Mouse (Mus musculus) heart, embryonic 14.5 days (tissue): ENCODE measurements at regions not wholly inside any gene's neighbourhood (a gene's known extent, or its start where the extent isn't known, plus 50 kb on each side); places are given as distances from the start of the nearest gene placed in this dataset.

ENCODE experiments used
- ATAC-seq: fragments of 200-750 bp; cut with Nextera tagmentation; 2 replicates; pipeline ENCODE4 v1.8.0; 2017; ENCODE audit warnings: low read depth, moderate TSS enrichment; ENCODE audit not compliant: insufficient number of reproducible peaks, insufficient read depth, low FRiP score
- H3K27ac ChIP-seq, 2 experiments: fragments of 200-500 bp in 1 of 2; fragments of 300-500 bp in 1 of 2; sonication (generic) in 1 of 2; replicated peaks in 1 of 2; 2 replicates each; pipeline ENCODE4 v1.5.1; 2012 to 2014; ENCODE audit warnings: low read depth in 2 of 2, low read length in 2 of 2, control low read depth in 1 of 2, mild to moderate bottlenecking in 1 of 2, mixed read lengths in 1 of 2; ENCODE audit not compliant: control insufficient read depth in 1 of 2, insufficient read depth in 1 of 2
- H3K27me3 ChIP-seq: fragments of 300-500 bp; sonication (generic); 2 replicates; pipeline ENCODE4 v1.6.1; 2014; ENCODE audit warnings: mild to moderate bottlenecking, low read length, control low read depth; ENCODE audit not compliant: control insufficient read depth, insufficient read depth
- H3K36me3 ChIP-seq: fragments of 300-500 bp; sonication (generic); 2 replicates; pipeline ENCODE4 v1.6.1; 2014; ENCODE audit warnings: mild to moderate bottlenecking, control low read depth, low read length, mixed read lengths; ENCODE audit not compliant: control insufficient read depth, insufficient read depth
- H3K4me1 ChIP-seq, 2 experiments: fragments of 200-500 bp in 1 of 2; fragments of 300-500 bp in 1 of 2; sonication (generic) in 1 of 2; 2 replicates each; pipeline ENCODE4 v1.6.1; 2012 to 2014; ENCODE audit warnings: low read length in 2 of 2, control low read depth in 1 of 2, mixed read lengths in 1 of 2; ENCODE audit not compliant: control insufficient read depth in 2 of 2, insufficient read depth in 2 of 2
- H3K4me2 ChIP-seq: fragments of 300-500 bp; sonication (generic); 2 replicates; pipeline ENCODE4 v1.6.1; 2014; ENCODE audit warnings: mild to moderate bottlenecking, low read length
- H3K4me3 ChIP-seq, 2 experiments: fragments of 200-500 bp in 1 of 2; fragments of 300-500 bp in 1 of 2; sonication (generic) in 1 of 2; 2 replicates each; pipeline ENCODE4 v1.5.1; 2012 to 2014; ENCODE audit warnings: low read length in 2 of 2, mild to moderate bottlenecking in 2 of 2, control low read depth in 1 of 2, low read depth in 1 of 2, moderate library complexity in 1 of 2; ENCODE audit not compliant: control insufficient read depth in 1 of 2, insufficient read depth in 1 of 2
- H3K9ac ChIP-seq: fragments of 300-500 bp; sonication (generic); 2 replicates; pipeline ENCODE4 v1.6.1; 2014; ENCODE audit warnings: mild to moderate bottlenecking, low read length
- H3K9me3 ChIP-seq: fragments of 300-500 bp; sonication (generic); 2 replicates; pipeline ENCODE4 v1.6.1; 2016; ENCODE audit warnings: low read length, control low read depth; ENCODE audit not compliant: control insufficient read depth
- WGBS: fragments of 180-500 bp; shearing (Covaris S2); extraction: QIAGEN DNeasy Blood & Tissue Kit; methylation state at CpG from one replicate; pipeline ENCODE4 v1.1.7; 2014; 5-methylcytosine and 5-hydroxymethylcytosine counted together

DNA sequence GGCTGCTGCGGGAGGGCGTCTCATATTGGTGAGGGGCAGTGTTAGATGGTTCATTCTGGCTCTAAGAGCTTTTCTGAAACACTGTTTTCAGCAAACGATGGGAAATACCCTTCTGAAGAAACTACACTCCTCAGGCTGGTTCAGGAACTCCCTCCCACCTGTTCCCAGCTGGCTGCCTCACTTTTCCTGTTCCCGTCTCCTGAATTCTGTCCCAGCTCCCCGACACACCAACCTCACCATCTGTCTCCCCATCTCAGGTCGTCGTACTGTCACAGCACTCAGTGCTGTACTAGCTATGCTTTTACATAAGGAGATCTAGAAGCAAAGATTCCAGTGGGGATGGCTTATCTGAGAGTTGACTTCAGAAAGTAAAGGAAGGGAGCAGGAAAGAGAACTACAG, 309.2 kb upstream of the Chd6 start:
- 77% methylated on average over 7 of the region's 7 CpGs for WGBS
- Histone ChIP-seq H3K36me3 (no peaks in the 10 kb centered on the region), H3K4me3 (no peak overlapping the region), H3K9me3 (no peaks in the 10 kb centered on the region), H3K4me2 (no peak overlapping the region), H3K4me1 (no peaks in the 10 kb centered on the region), H3K27ac (no peak overlapping the region), H3K9ac (no peak overlapping the region), H3K27me3 (no peaks in the 10 kb centered on the region)
- no peak for ATAC-seq

DNA sequence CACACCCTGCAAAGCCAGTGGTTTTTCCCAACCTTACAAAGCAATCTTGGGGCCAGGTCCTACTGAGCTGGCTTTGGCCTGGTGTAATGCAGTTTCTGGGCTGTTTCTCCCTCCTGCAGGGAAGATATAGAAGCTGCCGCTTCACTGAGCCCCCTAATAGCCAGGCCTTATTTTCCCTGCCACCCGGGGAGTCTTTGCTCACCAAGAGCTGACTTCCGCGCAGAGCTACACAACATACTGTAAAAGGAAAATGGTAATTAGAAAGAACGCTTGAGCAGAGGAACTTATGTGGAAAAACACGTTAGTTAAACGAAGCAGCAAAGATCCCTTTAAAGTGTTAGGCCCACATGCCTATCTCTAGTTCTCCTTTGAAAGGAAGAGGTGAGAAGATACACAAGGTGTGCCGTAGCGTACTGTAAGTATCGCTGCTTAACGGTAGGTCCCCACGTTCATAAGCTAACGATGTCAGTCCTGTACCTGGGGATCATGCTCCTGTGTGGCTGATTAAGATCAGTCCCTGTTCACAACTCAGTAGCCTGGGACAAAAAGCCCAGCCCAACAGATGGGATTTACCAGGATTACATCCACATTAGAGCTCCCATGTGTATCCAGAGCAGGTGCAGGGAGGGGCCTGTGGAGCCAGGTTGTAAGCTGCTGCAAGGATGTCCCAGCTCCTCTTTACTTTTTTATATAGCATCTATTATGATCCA, 307.5 kb upstream of the Chd6 start:
- Histone ChIP-seq H3K27ac (no peak overlapping the region), H3K4me1 (no peaks in the 10 kb centered on the region), H3K9ac (no peak overlapping the region), H3K9me3 (no peaks in the 10 kb centered on the region), H3K27me3 (no peaks in the 10 kb centered on the region), H3K36me3 (no peaks in the 10 kb centered on the region), H3K4me2 (no peak overlapping the region), H3K4me3 (no peak overlapping the region)
- ATAC-seq = no peak
- WGBS = 69% methylated on average over 13 of the region's 13 CpGs

DNA sequence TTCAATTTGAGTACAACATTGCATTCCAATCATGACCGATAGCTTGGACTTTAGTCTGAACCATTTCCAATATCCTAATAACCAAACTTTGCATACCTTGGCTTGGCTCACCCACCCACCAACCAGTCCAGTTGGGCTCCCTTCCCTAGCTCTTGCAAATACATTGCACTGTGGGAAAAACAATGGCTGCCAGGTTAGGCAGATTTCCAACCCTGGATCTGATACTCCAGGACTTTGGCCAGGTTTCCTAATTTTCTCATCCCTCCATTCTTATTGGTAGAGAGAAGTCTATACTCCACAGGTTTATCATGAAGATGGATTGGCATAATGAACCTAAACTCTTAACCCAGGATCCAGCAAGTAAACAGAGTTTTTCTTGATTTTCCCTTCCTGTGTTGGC, 299.4 kb upstream of the Chd6 start:
- Histone ChIP-seq H3K27me3 (no peaks in the 10 kb centered on the region), H3K9me3 (no peaks in the 10 kb centered on the region), H3K36me3 (no peaks in the 10 kb centered on the region), H3K27ac (no peak overlapping the region), H3K4me1 (no peaks in the 10 kb centered on the region), H3K4me3 (no peak overlapping the region), H3K9ac (no peak overlapping the region), H3K4me2 (no peak overlapping the region)
- 86% methylated on average over 1 of the region's 1 CpGs for WGBS
- no peak for ATAC-seq

DNA sequence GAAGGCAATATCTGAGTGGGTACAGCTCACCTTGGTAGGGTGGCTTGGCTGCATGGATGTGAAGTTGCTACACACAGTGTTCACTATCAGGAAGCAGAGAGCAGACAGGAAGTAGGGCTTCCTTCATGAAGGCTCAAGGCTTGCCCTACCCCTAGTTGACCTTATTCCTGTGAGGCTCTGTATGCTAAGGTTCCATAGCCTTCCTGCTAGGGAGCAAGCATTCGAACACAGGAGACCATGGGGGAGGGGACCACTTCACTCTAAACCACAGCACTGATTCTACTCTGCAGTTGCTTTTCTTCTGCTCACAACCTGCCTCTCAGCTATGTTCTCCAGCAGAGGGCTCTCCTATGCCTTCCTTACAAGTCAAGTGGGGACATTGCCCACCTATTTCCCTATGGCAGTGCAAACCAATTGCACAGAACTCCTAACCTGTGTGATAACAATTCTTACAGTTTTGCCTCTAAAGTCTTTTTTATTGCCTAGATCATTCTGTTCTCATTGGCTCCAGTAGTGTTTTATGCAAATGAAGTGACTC, 297.0 kb upstream of the Chd6 start:
- 63% methylated on average over 1 of the region's 1 CpGs for WGBS
- no peak overlapping the region for H3K27ac ChIP-seq
- H3K9me3 ChIP-seq = no peaks in the 10 kb centered on the region
- H3K36me3 ChIP-seq = no peaks in the 10 kb centered on the region
- H3K4me1 ChIP-seq = no peaks in the 10 kb centered on the region
- no peak overlapping the region for H3K4me3 ChIP-seq
- H3K4me2 ChIP-seq = no peak overlapping the region
- no peaks in the 10 kb centered on the region for H3K27me3 ChIP-seq
- no peak overlapping the region for H3K9ac ChIP-seq
- ATAC-seq = no peak

DNA sequence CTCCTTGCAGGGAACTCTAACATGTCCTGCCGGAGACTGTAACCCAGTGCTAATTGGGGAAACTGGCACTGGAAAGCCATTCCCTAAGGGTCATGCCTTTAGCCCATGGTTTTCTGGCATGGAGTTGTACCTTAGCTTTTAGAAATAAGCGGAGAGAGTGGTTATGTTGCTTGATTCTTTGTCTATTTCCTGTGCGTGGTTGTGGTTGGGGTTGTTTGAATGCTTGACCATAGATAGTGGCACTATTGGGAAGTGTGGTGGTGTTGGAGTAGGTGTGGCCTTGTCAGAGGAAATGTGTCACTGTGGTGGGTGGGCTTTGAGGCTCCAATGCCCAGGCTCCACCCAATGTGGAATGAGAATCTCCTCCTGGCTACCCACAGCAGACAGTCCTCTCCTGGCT, 289.2 kb upstream of the Chd6 start:
- WGBS = 83% methylated on average over 3 of the region's 3 CpGs
- ATAC-seq = no peak

DNA sequence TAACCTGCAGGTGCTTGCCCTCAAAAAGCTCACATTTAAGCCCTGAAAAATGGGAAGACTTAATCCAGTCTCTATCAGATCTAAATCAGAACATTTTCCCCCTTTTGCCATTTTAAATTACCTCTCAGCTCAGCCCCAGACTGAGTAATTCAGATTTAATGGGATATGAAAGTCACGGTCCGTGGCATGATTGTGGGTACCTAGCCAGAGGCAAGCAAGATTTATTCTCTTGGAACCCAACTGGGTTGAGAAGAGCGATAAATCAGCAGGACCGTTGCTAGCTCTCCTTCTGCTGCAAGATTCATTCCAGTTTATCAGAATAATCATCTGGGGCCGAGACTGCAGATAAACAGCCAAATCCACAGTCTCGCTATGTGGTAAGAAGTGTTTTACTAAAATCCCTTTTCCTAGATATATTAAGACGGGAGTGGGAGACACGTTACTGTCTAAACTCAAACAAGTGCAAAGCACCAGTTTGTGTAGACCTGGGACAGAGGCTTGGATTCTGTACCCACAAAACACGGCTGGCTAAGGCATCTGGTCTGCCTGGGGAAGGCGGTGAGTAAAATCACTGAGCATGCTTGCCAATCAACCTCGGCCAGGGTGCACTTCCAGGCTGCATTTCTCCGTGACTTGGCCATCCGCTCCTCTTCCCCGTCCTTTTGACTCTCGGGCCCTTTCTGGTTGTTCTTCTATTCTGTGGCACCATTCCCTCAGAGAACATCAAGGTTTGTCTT, 282.2 kb upstream of the Chd6 start:
- H3K27me3 ChIP-seq = no peaks in the 10 kb centered on the region
- H3K4me2 ChIP-seq = no peak overlapping the region
- 74% methylated on average over 15 of the region's 15 CpGs for WGBS
- no peaks in the 10 kb centered on the region for H3K9me3 ChIP-seq
- no peak for ATAC-seq
- no peaks in the 10 kb centered on the region for H3K36me3 ChIP-seq
- H3K9ac ChIP-seq = no peak overlapping the region
- H3K27ac ChIP-seq = no peak overlapping the region
- H3K4me1 ChIP-seq = no peaks in the 10 kb centered on the region
- H3K4me3 ChIP-seq = no peak overlapping the region

More for the DNA sequence above, 289.2 kb upstream of the Chd6 start:
- Histone ChIP-seq H3K4me3 (no peak overlapping the region), H3K27me3 (no peaks in the 10 kb centered on the region), H3K9ac (no peak overlapping the region), H3K9me3 (no peaks in the 10 kb centered on the region), H3K27ac (no peak overlapping the region), H3K36me3 (no peaks in the 10 kb centered on the region), H3K4me1 (no peaks in the 10 kb centered on the region), H3K4me2 (no peak overlapping the region)

DNA sequence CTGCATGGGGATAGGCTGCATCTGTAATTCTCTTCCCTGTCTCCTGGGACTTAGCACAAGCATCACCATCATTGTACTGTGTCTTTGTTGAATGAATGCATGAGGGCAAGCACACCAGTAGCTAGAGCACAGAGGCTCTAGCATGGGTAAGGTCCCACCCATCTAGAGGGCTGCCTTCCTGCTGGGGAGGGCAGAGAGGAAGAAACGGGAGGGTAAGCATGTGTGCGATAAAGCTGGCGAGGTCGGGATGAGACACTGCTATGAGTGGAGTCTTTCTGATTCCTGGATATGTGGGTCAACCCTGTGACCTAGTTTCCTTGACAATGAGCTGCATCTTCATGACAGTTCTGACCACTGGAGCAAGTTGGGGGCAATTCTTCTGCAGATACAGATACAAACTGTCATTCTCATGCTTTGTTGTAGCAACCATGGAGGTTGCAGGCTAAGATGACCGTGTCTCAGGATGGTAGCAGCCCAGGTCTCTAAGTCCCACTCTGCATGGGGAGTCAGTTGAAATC, 280.5 kb upstream of the Chd6 start:
- Histone ChIP-seq H3K9ac (no peak overlapping the region), H3K4me3 (no peak overlapping the region), H3K4me2 (no peak overlapping the region), H3K36me3 (no peaks in the 10 kb centered on the region), H3K9me3 (no peaks in the 10 kb centered on the region), H3K4me1 (no peaks in the 10 kb centered on the region), H3K27me3 (no peaks in the 10 kb centered on the region), H3K27ac (no peak overlapping the region)
- WGBS = 68% methylated on average over 5 of the region's 5 CpGs
- no peak for ATAC-seq
